Comparison of ENCODE assay signal across 21 mouse cellular contexts in genomic region chr7:114950759-114951158, GRCm38 (mm10).
DNase-seq lines count a peak whose midpoint lies in the region; ATAC-seq and TF ChIP-seq lines count a peak whose summit lies in the region.
"Had no signal": no experiment of that assay in that cellular context is flagged by ENCODE, and none has a peak within 500 bp of the region (broad histone marks: within the 10 kb centered on the region; RNA-seq: fewer than 3 reads in every experiment).

No protein-coding gene starts in this region.

- peaks cover 7% of the 10 kb centered on the region; the same call in 1 of the 2 replicates for H3K4me1 ChIP-seq in spleen, adult 2 months (ENCODE audit: control insufficient read depth, insufficient read depth, insufficient read length)
- no peaks in the 10 kb centered on the region for H3K4me1 ChIP-seq in forebrain, embryonic 15.5 days
- H3K4me1 ChIP-seq: embryonic facial prominence, embryonic 15.5 days; heart, embryonic 13.5 days; hindbrain, embryonic 12.5 days had no signal

- DNase-seq in spleen, adult 2 months (ENCODE audit: low read depth in 1 of 2, low spot score in 2 of 2) = peak in 1 of 2 experiments; percentile 12
- DNase-seq in spleen, adult 12 weeks (ENCODE audit: low spot score) = no peak
- DNase-seq in MEL-GATA-1-ER (ENCODE audit: extremely low read depth, low read depth) = peak; percentile 6
- DNase-seq in splenic B cell, adult 2 months (ENCODE audit: low read depth, low spot score) = peak; percentile 62
- no peak for DNase-seq in thymus, postnatal 14 days
- no peak for DNase-seq in right cerebral cortex, adult 18-20 months
- DNase-seq: adrenal gland, postnatal 10 days; cerebellum, adult 11-12 months; cerebellum, adult 9-10 months; cerebellum, postnatal 36 days; gastrocnemius, postnatal 14 days; heart, postnatal 36 days had no signal

- H3K36me3 ChIP-seq in spleen, adult 2 months (ENCODE audit: control insufficient read depth, insufficient read depth, low read length) = no peaks in the 10 kb centered on the region
- H3K36me3 ChIP-seq in splenic B cell, adult 2 months (ENCODE audit: control insufficient read depth, insufficient read depth, low read length, poor library complexity, severe bottlenecking) = no peaks in the 10 kb centered on the region
- H3K36me3 ChIP-seq in forebrain, embryonic 15.5 days = no peaks in the 10 kb centered on the region
- H3K36me3 ChIP-seq: embryonic facial prominence, embryonic 15.5 days; forebrain, embryonic 10.5 days; heart, embryonic 13.5 days; hindbrain, embryonic 12.5 days had no signal

- H3K9ac ChIP-seq in forebrain, embryonic 15.5 days (replicated peaks) = no peak overlapping the region
- H3K9ac ChIP-seq: embryonic facial prominence, embryonic 15.5 days; heart, embryonic 13.5 days; hindbrain, embryonic 12.5 days had no signal

- peak overlapping the region; percentile 67 for H3K27ac ChIP-seq in spleen, adult 2 months (ENCODE audit: insufficient read depth, low read length)
- no peak overlapping the region for H3K27ac ChIP-seq in forebrain, embryonic 15.5 days (replicated peaks)
- H3K27ac ChIP-seq: embryonic facial prominence, embryonic 15.5 days; forebrain, embryonic 10.5 days; heart, embryonic 13.5 days; hindbrain, embryonic 12.5 days; hindbrain, postnatal 0 days had no signal

- no peaks in the 10 kb centered on the region for H3K9me3 ChIP-seq in forebrain, embryonic 15.5 days
- H3K9me3 ChIP-seq: embryonic facial prominence, embryonic 15.5 days; forebrain, embryonic 10.5 days; heart, embryonic 13.5 days; hindbrain, embryonic 12.5 days had no signal

- TF ChIP-seq POLR2A in spleen, adult 2 months (IDR thresholded peaks at IDR 0.05; ENCODE audit: low read depth, low read length) = no peak

- no peak for TF ChIP-seq CTCF in spleen, adult 2 months (IDR thresholded peaks at IDR 0.05; ENCODE audit: extremely low read depth, insufficient read depth, insufficient read length, insufficient replicate concordance)

- H3K4me3 ChIP-seq in spleen, adult 2 months (ENCODE audit: extremely low read depth, insufficient read depth, insufficient read length) = no peak overlapping the region
- H3K4me3 ChIP-seq in forebrain, embryonic 15.5 days = no peak overlapping the region
- H3K4me3 ChIP-seq: embryonic facial prominence, embryonic 15.5 days; erythroblast, embryonic 14.5 days; forebrain, embryonic 10.5 days; heart, embryonic 13.5 days; hindbrain, embryonic 12.5 days had no signal

- H3K4me2 ChIP-seq in forebrain, embryonic 15.5 days (replicated peaks) = no peak overlapping the region
- H3K4me2 ChIP-seq: embryonic facial prominence, embryonic 15.5 days; heart, embryonic 13.5 days; hindbrain, embryonic 12.5 days had no signal

- H3K27me3 ChIP-seq in spleen, adult 2 months (ENCODE audit: control insufficient read depth, insufficient read depth, low read length) = no peaks in the 10 kb centered on the region
- H3K27me3 ChIP-seq in splenic B cell, adult 2 months (ENCODE audit: control insufficient read depth, insufficient read depth, low read length, poor library complexity, severe bottlenecking) = no peaks in the 10 kb centered on the region
- H3K27me3 ChIP-seq in forebrain, embryonic 15.5 days = no peaks in the 10 kb centered on the region
- H3K27me3 ChIP-seq: embryonic facial prominence, embryonic 15.5 days; heart, embryonic 13.5 days; hindbrain, embryonic 12.5 days had no signal

- peak; percentile 76 to 78 for ATAC-seq in hematopoietic stem cell, adult 5-6 weeks (replicated peaks in 1 of 2; ENCODE audit: insufficient read depth in 1 of 2, low FRiP score in 2 of 2, low TSS enrichment in 1 of 2, low read depth in 1 of 2, poor library complexity in 2 of 2, severe bottlenecking in 2 of 2)
- no peak for ATAC-seq in forebrain, embryonic 15.5 days (replicated peaks)
- ATAC-seq: forebrain, embryonic 14.5 days; hindbrain, postnatal 0 days had no signal

Comparison
In these comparisons a context has a peak if more than half of its experiments do, and no peak if none do; other contexts are left out.
1. DNase-seq: peak in MEL-GATA-1-ER (single experiment) and splenic B cell, adult 2 months (single experiment); none in spleen, adult 12 weeks (single experiment), thymus, postnatal 14 days (single experiment) and right cerebral cortex, adult 18-20 months (single experiment).